Mouse (Mus musculus): ENCODE measurements at regions not wholly inside any gene's neighbourhood (a gene's known extent, or its start where the extent isn't known, plus 50 kb on each side); places are given as distances from the start of the nearest gene placed in this dataset.
A peak's percentile ranks its signal among the peaks of the same experiment; 100 is the strongest.

GRCm38 (mm10) chr2:50961049-50961448 lies 187.9 kb downstream of the Rnd3 start:
- H3K9me3 ChIP-seq = no peaks in the 10 kb centered on the region
- no peaks in the 10 kb centered on the region for H3K36me3 ChIP-seq
- peaks cover 5% of the 10 kb centered on the region; the same call in 1 of the 2 replicates for H3K4me1 ChIP-seq (replicated peaks)
- H3K9ac ChIP-seq = no peak overlapping the region
- H3K27ac ChIP-seq (replicated peaks) = no peak overlapping the region
- WGBS = 74% methylated on average over 4 of the region's 4 CpGs
- no peak for ATAC-seq (ENCODE audit: low read depth)
- no peak overlapping the region for H3K4me2 ChIP-seq
- no peaks in the 10 kb centered on the region for H3K27me3 ChIP-seq
- H3K4me3 ChIP-seq = no peak overlapping the region

GRCm38 (mm10) chr2:50959323-50959722 lies 189.6 kb downstream of the Rnd3 start:
- no peaks in the 10 kb centered on the region for H3K27me3 ChIP-seq
- no peaks in the 10 kb centered on the region for H3K36me3 ChIP-seq
- WGBS = 94% methylated on average over 9 of the region's 9 CpGs
- no peaks in the 10 kb centered on the region for H3K9me3 ChIP-seq
- no peak overlapping the region for H3K27ac ChIP-seq (replicated peaks)
- no peak overlapping the region for H3K9ac ChIP-seq
- ATAC-seq (ENCODE audit: low read depth) = no peak
- H3K4me2 ChIP-seq = no peak overlapping the region
- no peak overlapping the region for H3K4me3 ChIP-seq
- H3K4me1 ChIP-seq (replicated peaks) = no peaks in the 10 kb centered on the region

GRCm38 (mm10) chr2:50954361-50955066 lies 194.4 kb downstream of the Rnd3 start:
- H3K9ac ChIP-seq = no peak overlapping the region
- H3K4me2 ChIP-seq = no peak overlapping the region
- no peaks in the 10 kb centered on the region for H3K4me1 ChIP-seq (replicated peaks)
- ATAC-seq (ENCODE audit: low read depth) = no peak
- H3K4me3 ChIP-seq = no peak overlapping the region
- H3K27me3 ChIP-seq = no peaks in the 10 kb centered on the region
- H3K27ac ChIP-seq (replicated peaks) = no peak overlapping the region
- no peaks in the 10 kb centered on the region for H3K9me3 ChIP-seq
- no peaks in the 10 kb centered on the region for H3K36me3 ChIP-seq
- WGBS = 46% methylated on average over 6 of the region's 6 CpGs

GRCm38 (mm10) chr2:50951027-50951426 lies 197.9 kb downstream of the Rnd3 start:
- no peaks in the 10 kb centered on the region for H3K27me3 ChIP-seq
- H3K9ac ChIP-seq = no peak overlapping the region
- H3K27ac ChIP-seq (replicated peaks) = no peak overlapping the region
- H3K9me3 ChIP-seq = no peaks in the 10 kb centered on the region
- no peaks in the 10 kb centered on the region for H3K36me3 ChIP-seq
- no peak for ATAC-seq (ENCODE audit: low read depth)
- H3K4me1 ChIP-seq (replicated peaks) = no peaks in the 10 kb centered on the region
- WGBS = 96% methylated on average over 3 of the region's 3 CpGs
- no peak overlapping the region for H3K4me3 ChIP-seq
- H3K4me2 ChIP-seq = no peak overlapping the region

GRCm38 (mm10) chr2:50949717-50950116 lies 199.2 kb downstream of the Rnd3 start:
- Histone ChIP-seq H3K9me3 (no peaks in the 10 kb centered on the region), H3K27ac (replicated peaks) (no peak overlapping the region), H3K4me2 (no peak overlapping the region), H3K4me3 (no peak overlapping the region), H3K27me3 (no peaks in the 10 kb centered on the region), H3K36me3 (no peaks in the 10 kb centered on the region), H3K9ac (no peak overlapping the region), H3K4me1 (replicated peaks) (no peaks in the 10 kb centered on the region)
- 89% methylated on average over 4 of the region's 4 CpGs for WGBS
- ATAC-seq (ENCODE audit: low read depth) = no peak

- WGBS = 89% methylated on average over 4 of the region's 4 CpGs
- Histone ChIP-seq H3K4me2 (no peak overlapping the region), H3K9ac (no peak overlapping the region), H3K4me1 (replicated peaks) (no peaks in the 10 kb centered on the region), H3K36me3 (no peaks in the 10 kb centered on the region), H3K27me3 (no peaks in the 10 kb centered on the region), H3K9me3 (no peaks in the 10 kb centered on the region), H3K27ac (replicated peaks) (no peak overlapping the region), H3K4me3 (no peak overlapping the region)
- ATAC-seq (ENCODE audit: low read depth) = no peak
Measured at GRCm38 (mm10) chr2:50945526-50945925, 203.4 kb downstream of the Rnd3 start.

GRCm38 (mm10) chr2:50943180-50943579 lies 205.7 kb downstream of the Rnd3 start:
- Histone ChIP-seq H3K4me1 (replicated peaks) (no peaks in the 10 kb centered on the region), H3K4me3 (no peak overlapping the region), H3K27ac (replicated peaks) (no peak overlapping the region), H3K27me3 (no peaks in the 10 kb centered on the region), H3K9me3 (no peaks in the 10 kb centered on the region), H3K9ac (no peak overlapping the region), H3K4me2 (no peak overlapping the region), H3K36me3 (no peaks in the 10 kb centered on the region)
- ATAC-seq (ENCODE audit: low read depth) = no peak
- WGBS = 89% methylated on average over 15 of the region's 15 CpGs

GRCm38 (mm10) chr2:50942741-50943140 lies 206.2 kb downstream of the Rnd3 start:
- Histone ChIP-seq H3K27ac (replicated peaks) (no peak overlapping the region), H3K27me3 (no peaks in the 10 kb centered on the region), H3K4me1 (replicated peaks) (no peaks in the 10 kb centered on the region), H3K4me2 (no peak overlapping the region), H3K36me3 (no peaks in the 10 kb centered on the region), H3K9me3 (no peaks in the 10 kb centered on the region), H3K9ac (no peak overlapping the region), H3K4me3 (no peak overlapping the region)
- 79% methylated on average over 11 of the region's 11 CpGs for WGBS
- no peak for ATAC-seq (ENCODE audit: low read depth)

- no peaks in the 10 kb centered on the region for H3K4me1 ChIP-seq (replicated peaks)
- no peaks in the 10 kb centered on the region for H3K36me3 ChIP-seq
- H3K27ac ChIP-seq (replicated peaks) = no peak overlapping the region
- no peaks in the 10 kb centered on the region for H3K27me3 ChIP-seq
- no peak for ATAC-seq (ENCODE audit: low read depth)
- H3K4me3 ChIP-seq = no peak overlapping the region
- no peak overlapping the region for H3K4me2 ChIP-seq
- H3K9ac ChIP-seq = no peak overlapping the region
- H3K9me3 ChIP-seq = no peaks in the 10 kb centered on the region
- WGBS = 48% methylated on average over 7 of the region's 7 CpGs
Measured at GRCm38 (mm10) chr2:50932936-50933335, 216.0 kb downstream of the Rnd3 start.

- Histone ChIP-seq H3K9me3 (no peaks in the 10 kb centered on the region), H3K4me2 (no peak overlapping the region), H3K27ac (replicated peaks) (no peak overlapping the region), H3K4me1 (replicated peaks) (peaks cover 8% of the 10 kb centered on the region), H3K36me3 (no peaks in the 10 kb centered on the region), H3K4me3 (no peak overlapping the region), H3K9ac (no peak overlapping the region), H3K27me3 (no peaks in the 10 kb centered on the region)
- ATAC-seq (ENCODE audit: low read depth) = no peak
Measured at GRCm38 (mm10) chr2:50921002-50921401, 227.9 kb downstream of the Rnd3 start.

- ATAC-seq (ENCODE audit: low read depth) = peak; percentile 73
- H3K9ac ChIP-seq = no peak overlapping the region
- WGBS = 40% methylated on average over 18 of the region's 18 CpGs
- no peaks in the 10 kb centered on the region for H3K36me3 ChIP-seq
- no peak overlapping the region for H3K4me3 ChIP-seq
- H3K27ac ChIP-seq (replicated peaks) = peak overlapping the region; percentile 77
- no peaks in the 10 kb centered on the region for H3K27me3 ChIP-seq
- H3K4me1 ChIP-seq (replicated peaks) = peaks cover 32% of the 10 kb centered on the region
- no peak overlapping the region for H3K4me2 ChIP-seq
- H3K9me3 ChIP-seq = no peaks in the 10 kb centered on the region
Measured at GRCm38 (mm10) chr2:50916323-50917221, 232.3 kb downstream of the Rnd3 start.

GRCm38 (mm10) chr2:50915149-50915548 lies 233.8 kb downstream of the Rnd3 start:
- Histone ChIP-seq H3K27me3 (no peaks in the 10 kb centered on the region), H3K36me3 (no peaks in the 10 kb centered on the region), H3K9ac (no peak overlapping the region), H3K4me3 (no peak overlapping the region), H3K4me2 (no peak overlapping the region), H3K9me3 (no peaks in the 10 kb centered on the region), H3K27ac (replicated peaks) (no peak overlapping the region), H3K4me1 (replicated peaks) (peaks cover 32% of the 10 kb centered on the region)
- WGBS = 88% methylated on average over 2 of the region's 2 CpGs
- no peak for ATAC-seq (ENCODE audit: low read depth)

Data from neural tube, embryonic 13.5 days (tissue).